Mouse (Mus musculus): ENCODE measurements at regions not wholly inside any gene's neighbourhood (a gene's known extent, or its start where the extent isn't known, plus 50 kb on each side); places are given as distances from the start of the nearest gene placed in this dataset.
"Not testable (repeated sequence)": the region's sequence is repeated elsewhere in the genome, so short reads cannot be mapped to it uniquely, and the experiment has no call there.

DNA sequence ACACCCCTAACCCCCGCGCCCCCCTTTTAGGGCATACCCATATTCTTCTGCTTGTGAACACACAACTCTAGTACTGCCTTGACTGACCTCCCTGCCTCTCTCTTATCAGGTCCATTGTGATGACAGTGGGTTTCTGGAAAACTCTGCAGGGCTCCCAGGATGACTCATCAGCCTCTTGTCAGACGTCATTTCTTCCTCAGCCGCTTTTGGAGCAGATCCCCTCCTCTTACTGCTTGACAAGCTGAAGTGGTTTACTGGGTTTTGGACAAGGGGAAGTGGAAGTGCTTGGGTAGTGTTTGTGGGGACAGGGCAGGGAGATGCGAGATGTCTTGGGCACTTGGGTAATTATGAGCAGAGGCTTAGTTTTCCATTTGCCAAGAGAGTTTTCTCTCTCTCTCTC lies 85.5 kb upstream of the Vav3 start:
- Histone ChIP-seq H3K36me3 (ENCODE audit: control insufficient read depth, insufficient read depth, low read length) (no peaks in the 10 kb centered on the region), H3K27me3 (ENCODE audit: control insufficient read depth, insufficient read depth, low read length) (no peaks in the 10 kb centered on the region), H3K4me2 (no peak overlapping the region), H3K9me3 (replicated peaks; ENCODE audit: control insufficient read depth, low read length) (no peaks in the 10 kb centered on the region), H3K4me3 (ENCODE audit: low read depth, low read length) (no peak overlapping the region), H3K9ac (ENCODE audit: low read depth, low read length) (no peak overlapping the region), H3K4me1 (ENCODE audit: control insufficient read depth, insufficient read depth, low read length) (peaks cover 25% of the 10 kb centered on the region), H3K27ac (ENCODE audit: low read depth, low read length) (peak overlapping the region; percentile 50; the same call in 1 of the 2 replicates)
- 37% methylated on average over 5 of the region's 5 CpGs for WGBS (ENCODE audit: insufficient replicate concordance)
- peak; percentile 61 for ATAC-seq (replicated peaks; ENCODE audit: insufficient number of reproducible peaks, low FRiP score, low TSS enrichment)

DNA sequence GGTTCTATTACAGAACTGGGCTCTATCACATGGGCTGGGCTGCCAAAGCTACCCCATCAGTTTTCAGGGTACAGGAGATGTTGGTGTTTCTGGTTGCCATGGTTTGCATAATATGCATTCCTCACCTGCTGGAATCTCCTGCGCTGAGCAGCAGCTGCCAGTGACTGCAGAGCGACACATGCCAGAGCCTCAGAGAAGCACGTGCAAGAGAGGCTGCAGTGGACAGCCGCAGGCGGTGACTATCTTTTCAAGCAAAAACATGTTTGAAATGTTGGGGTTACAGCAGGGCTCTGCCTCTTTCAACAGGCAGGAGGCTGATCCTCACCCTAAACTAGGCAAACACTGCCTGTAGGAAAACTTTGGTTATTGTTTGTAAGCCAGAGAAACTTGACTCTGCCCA lies 83.7 kb upstream of the Vav3 start:
- 47% methylated on average over 5 of the region's 5 CpGs for WGBS (ENCODE audit: insufficient replicate concordance)
- H3K9ac ChIP-seq (ENCODE audit: low read depth, low read length) = no peak overlapping the region
- no peak for ATAC-seq (replicated peaks; ENCODE audit: insufficient number of reproducible peaks, low FRiP score, low TSS enrichment)
- no peak overlapping the region for H3K4me2 ChIP-seq
- no peak overlapping the region for H3K4me3 ChIP-seq (ENCODE audit: low read depth, low read length)
- H3K27me3 ChIP-seq (ENCODE audit: control insufficient read depth, insufficient read depth, low read length) = no peaks in the 10 kb centered on the region
- H3K27ac ChIP-seq (ENCODE audit: low read depth, low read length) = no peak overlapping the region
- H3K4me1 ChIP-seq (ENCODE audit: control insufficient read depth, insufficient read depth, low read length) = peaks cover 24% of the 10 kb centered on the region
- no peaks in the 10 kb centered on the region for H3K36me3 ChIP-seq (ENCODE audit: control insufficient read depth, insufficient read depth, low read length)
- no peaks in the 10 kb centered on the region for H3K9me3 ChIP-seq (replicated peaks; ENCODE audit: control insufficient read depth, low read length)

DNA sequence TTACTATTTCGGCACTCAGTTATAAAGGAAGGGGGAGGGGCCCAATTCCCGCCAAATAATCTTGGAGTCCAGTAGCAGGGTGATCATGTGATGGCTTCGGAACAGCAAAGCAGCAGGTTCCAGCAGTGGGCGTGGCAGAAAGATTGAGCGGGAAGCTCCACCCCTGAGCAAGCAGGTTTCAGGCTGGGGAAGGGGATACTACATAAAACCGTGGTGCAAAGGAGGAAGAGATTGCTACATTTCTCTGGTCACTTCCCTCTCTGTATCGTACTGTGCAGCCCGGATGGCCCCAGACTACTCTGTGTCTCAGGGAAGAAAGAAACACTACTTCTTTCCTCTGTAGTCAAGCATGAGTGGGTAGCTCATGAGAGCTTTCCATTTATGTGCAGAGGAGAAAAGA lies 73.5 kb upstream of the Vav3 start:
- not testable (repeated sequence) for H3K36me3 ChIP-seq (ENCODE audit: control insufficient read depth, insufficient read depth, low read length); H3K9me3 ChIP-seq (replicated peaks; ENCODE audit: control insufficient read depth, low read length); H3K4me2 ChIP-seq; ATAC-seq (replicated peaks; ENCODE audit: insufficient number of reproducible peaks, low FRiP score, low TSS enrichment); H3K4me1 ChIP-seq (ENCODE audit: control insufficient read depth, insufficient read depth, low read length); H3K9ac ChIP-seq (ENCODE audit: low read depth, low read length); H3K27ac ChIP-seq (ENCODE audit: low read depth, low read length); H3K4me3 ChIP-seq (ENCODE audit: low read depth, low read length); H3K27me3 ChIP-seq (ENCODE audit: control insufficient read depth, insufficient read depth, low read length)
- WGBS (ENCODE audit: insufficient replicate concordance) = 62% methylated on average over 8 of the region's 8 CpGs

DNA sequence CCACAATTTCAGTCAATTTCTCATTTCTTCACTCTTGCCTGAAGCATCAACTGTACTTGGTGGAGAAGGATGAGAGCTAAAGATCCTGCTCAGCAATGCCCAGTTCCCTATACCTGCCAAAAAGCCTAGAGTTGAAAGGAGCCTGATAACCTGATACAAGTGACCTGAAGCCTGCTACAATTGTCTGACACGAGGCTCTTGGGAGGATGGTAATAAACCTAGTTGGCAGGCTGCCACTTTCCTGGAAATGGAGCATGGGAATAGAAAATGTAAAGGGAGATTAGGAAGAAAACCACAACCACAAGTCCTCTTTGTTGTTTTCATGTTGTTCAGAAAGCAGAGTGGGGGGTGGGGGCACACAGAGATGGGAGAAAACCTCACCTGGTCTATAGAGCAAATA lies 69.7 kb upstream of the Vav3 start:
- ATAC-seq (replicated peaks; ENCODE audit: insufficient number of reproducible peaks, low FRiP score, low TSS enrichment) = no peak
- H3K36me3 ChIP-seq (ENCODE audit: control insufficient read depth, insufficient read depth, low read length) = no peaks in the 10 kb centered on the region
- H3K4me3 ChIP-seq (ENCODE audit: low read depth, low read length) = no peak overlapping the region
- WGBS (ENCODE audit: insufficient replicate concordance) = 26% methylated on average over 1 of the region's 1 CpGs
- no peak overlapping the region for H3K4me2 ChIP-seq
- no peak overlapping the region for H3K27ac ChIP-seq (ENCODE audit: low read depth, low read length)
- H3K9me3 ChIP-seq (replicated peaks; ENCODE audit: control insufficient read depth, low read length) = no peaks in the 10 kb centered on the region
- no peaks in the 10 kb centered on the region for H3K4me1 ChIP-seq (ENCODE audit: control insufficient read depth, insufficient read depth, low read length)
- H3K27me3 ChIP-seq (ENCODE audit: control insufficient read depth, insufficient read depth, low read length) = no peaks in the 10 kb centered on the region
- no peak overlapping the region for H3K9ac ChIP-seq (ENCODE audit: low read depth, low read length)

DNA sequence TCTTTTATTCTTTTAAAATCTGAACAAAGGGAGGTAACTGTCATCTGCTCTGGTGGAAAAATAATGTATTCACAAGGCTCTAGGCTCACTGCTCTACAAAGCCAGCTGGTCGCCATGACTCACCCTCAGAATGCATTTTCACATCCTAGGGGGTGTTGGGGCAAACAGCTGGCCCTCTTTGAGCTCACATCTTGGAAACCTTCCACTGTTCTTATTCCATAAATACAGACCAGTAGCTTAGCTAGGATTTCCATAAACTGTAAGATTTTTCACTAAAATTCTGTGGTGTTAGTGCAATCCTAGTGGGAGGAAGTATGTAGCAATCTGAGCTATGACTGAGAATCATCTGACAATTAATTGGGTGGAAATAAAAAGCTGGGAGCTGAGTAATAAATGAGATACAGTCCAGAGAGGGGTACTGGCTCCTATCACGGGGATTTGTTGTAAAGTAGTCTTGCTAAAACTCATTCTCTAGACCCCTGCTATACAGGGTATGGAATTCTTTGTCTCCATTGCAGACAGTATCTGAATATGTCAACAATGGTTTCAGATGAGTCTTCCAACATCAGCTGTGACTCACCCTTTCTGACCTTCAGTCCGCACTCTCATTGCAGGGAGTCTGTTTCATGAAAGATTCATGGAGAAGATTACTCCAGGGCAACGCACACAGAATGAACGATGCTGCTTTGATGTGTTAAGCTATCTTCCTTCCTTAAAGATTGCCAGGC lies 67.2 kb upstream of the Vav3 start:
- no peak for ATAC-seq (replicated peaks; ENCODE audit: insufficient number of reproducible peaks, low FRiP score, low TSS enrichment)
- Histone ChIP-seq H3K9ac (ENCODE audit: low read depth, low read length) (no peak overlapping the region), H3K4me2 (no peak overlapping the region), H3K27me3 (ENCODE audit: control insufficient read depth, insufficient read depth, low read length) (no peaks in the 10 kb centered on the region), H3K27ac (ENCODE audit: low read depth, low read length) (no peak overlapping the region), H3K9me3 (replicated peaks; ENCODE audit: control insufficient read depth, low read length) (no peaks in the 10 kb centered on the region), H3K4me1 (ENCODE audit: control insufficient read depth, insufficient read depth, low read length) (no peaks in the 10 kb centered on the region), H3K4me3 (ENCODE audit: low read depth, low read length) (no peak overlapping the region), H3K36me3 (ENCODE audit: control insufficient read depth, insufficient read depth, low read length) (no peaks in the 10 kb centered on the region)
- WGBS (ENCODE audit: insufficient replicate concordance) = 50% methylated on average over 5 of the region's 5 CpGs

DNA sequence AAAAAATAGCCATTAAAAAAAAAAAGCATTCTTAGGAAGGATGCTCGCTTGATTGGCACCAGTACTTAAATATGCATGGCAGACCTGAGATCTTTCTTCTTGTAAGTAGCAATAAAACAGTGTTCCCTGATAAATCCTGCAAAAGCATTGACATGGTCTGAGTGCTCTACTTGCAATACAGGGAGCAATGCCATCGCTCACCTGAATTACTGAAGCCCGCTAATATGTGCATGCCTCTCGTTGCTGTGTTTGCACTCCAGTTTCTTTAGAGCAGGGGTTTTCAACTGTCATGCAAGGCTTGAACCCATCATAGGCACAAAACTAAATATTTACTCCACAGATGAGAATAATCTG lies 66.7 kb upstream of the Vav3 start:
- H3K9ac ChIP-seq (ENCODE audit: low read depth, low read length) = no peak overlapping the region
- H3K4me3 ChIP-seq (ENCODE audit: low read depth, low read length) = no peak overlapping the region
- no peaks in the 10 kb centered on the region for H3K27me3 ChIP-seq (ENCODE audit: control insufficient read depth, insufficient read depth, low read length)
- no peaks in the 10 kb centered on the region for H3K4me1 ChIP-seq (ENCODE audit: control insufficient read depth, insufficient read depth, low read length)
- no peaks in the 10 kb centered on the region for H3K9me3 ChIP-seq (replicated peaks; ENCODE audit: control insufficient read depth, low read length)
- no peak for ATAC-seq (replicated peaks; ENCODE audit: insufficient number of reproducible peaks, low FRiP score, low TSS enrichment)
- no peak overlapping the region for H3K4me2 ChIP-seq
- H3K36me3 ChIP-seq (ENCODE audit: control insufficient read depth, insufficient read depth, low read length) = no peaks in the 10 kb centered on the region
- H3K27ac ChIP-seq (ENCODE audit: low read depth, low read length) = no peak overlapping the region
- WGBS (ENCODE audit: insufficient replicate concordance) = 84% methylated on average over 4 of the region's 4 CpGs

DNA sequence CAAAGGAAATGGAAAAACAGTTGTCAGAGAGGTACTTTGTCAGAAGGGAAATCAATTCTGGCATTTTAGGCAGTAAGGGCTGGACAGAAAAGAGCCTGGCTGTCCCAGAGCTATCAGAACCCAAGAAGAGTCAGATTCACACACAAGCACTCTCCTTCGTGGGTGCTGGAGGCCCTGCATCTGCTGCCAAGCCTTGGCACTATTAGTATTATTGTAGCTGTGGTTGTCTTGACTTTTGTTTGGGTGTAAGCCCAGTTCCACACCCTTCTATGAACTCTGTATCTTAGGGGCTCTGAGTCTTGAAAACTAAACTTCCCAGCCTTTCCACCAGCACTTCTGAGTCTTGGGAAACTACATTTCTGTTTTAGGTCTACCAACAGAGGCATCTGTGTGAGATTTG lies 61.4 kb upstream of the Vav3 start:
- H3K9ac ChIP-seq (ENCODE audit: low read depth, low read length) = no peak overlapping the region
- H3K27ac ChIP-seq (ENCODE audit: low read depth, low read length) = no peak overlapping the region
- ATAC-seq (replicated peaks; ENCODE audit: insufficient number of reproducible peaks, low FRiP score, low TSS enrichment) = no peak
- H3K4me3 ChIP-seq (ENCODE audit: low read depth, low read length) = no peak overlapping the region
- no peaks in the 10 kb centered on the region for H3K9me3 ChIP-seq (replicated peaks; ENCODE audit: control insufficient read depth, low read length)
- no peaks in the 10 kb centered on the region for H3K27me3 ChIP-seq (ENCODE audit: control insufficient read depth, insufficient read depth, low read length)
- H3K4me2 ChIP-seq = no peak overlapping the region
- H3K36me3 ChIP-seq (ENCODE audit: control insufficient read depth, insufficient read depth, low read length) = no peaks in the 10 kb centered on the region
- 39% methylated on average over 1 of the region's 1 CpGs for WGBS (ENCODE audit: insufficient replicate concordance)
- H3K4me1 ChIP-seq (ENCODE audit: control insufficient read depth, insufficient read depth, low read length) = no peaks in the 10 kb centered on the region

DNA sequence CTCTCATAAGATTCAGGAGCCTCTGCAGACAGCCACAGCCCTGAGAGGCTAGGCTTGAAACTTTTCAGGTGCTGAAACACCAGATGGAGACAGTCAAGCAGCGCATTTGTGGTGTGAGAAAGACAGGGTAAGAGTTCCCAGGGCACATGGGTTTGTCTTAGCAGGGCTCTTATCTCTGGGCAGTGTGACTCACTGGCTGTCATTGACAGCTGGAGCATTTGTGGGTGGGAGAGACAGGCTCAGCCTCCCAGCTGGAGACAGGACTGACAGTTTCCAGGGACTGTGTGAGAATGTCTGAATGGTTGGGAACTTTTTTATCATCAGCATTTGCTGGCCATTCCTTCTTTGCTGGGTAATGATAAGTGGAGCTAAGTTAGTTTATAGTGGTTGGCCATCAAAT lies 53.9 kb upstream of the Vav3 start:
- ATAC-seq (replicated peaks; ENCODE audit: insufficient number of reproducible peaks, low FRiP score, low TSS enrichment) = peak; percentile 95
- H3K9ac ChIP-seq (ENCODE audit: low read depth, low read length) = no peak overlapping the region
- no peaks in the 10 kb centered on the region for H3K36me3 ChIP-seq (ENCODE audit: control insufficient read depth, insufficient read depth, low read length)
- H3K4me1 ChIP-seq (ENCODE audit: control insufficient read depth, insufficient read depth, low read length) = peaks cover 8% of the 10 kb centered on the region
- no peak overlapping the region for H3K4me2 ChIP-seq
- H3K27me3 ChIP-seq (ENCODE audit: control insufficient read depth, insufficient read depth, low read length) = no peaks in the 10 kb centered on the region
- 7% methylated on average over 1 of the region's 1 CpGs for WGBS (ENCODE audit: insufficient replicate concordance)
- peak overlapping the region; percentile 55; the same call in 1 of the 2 replicates for H3K27ac ChIP-seq (ENCODE audit: low read depth, low read length)
- no peak overlapping the region for H3K4me3 ChIP-seq (ENCODE audit: low read depth, low read length)
- H3K9me3 ChIP-seq (replicated peaks; ENCODE audit: control insufficient read depth, low read length) = no peaks in the 10 kb centered on the region
